9 mouse cellular contexts compared by ENCODE assay signal in genomic region chr4:152558246-152558645, GRCm38 (mm10).
DNase-seq lines count a peak whose midpoint lies in the region; ATAC-seq lines count a peak whose summit lies in the region.
"Had no signal": no experiment of that assay in that cellular context is flagged by ENCODE, and none has a peak within 500 bp of the region (broad histone marks: within the 10 kb centered on the region; RNA-seq: fewer than 3 reads in every experiment).

No protein-coding gene starts in this region.

- H3K4me2 ChIP-seq in embryonic facial prominence, embryonic 13.5 days: no peak overlapping the region
- no peak overlapping the region for H3K4me2 ChIP-seq in liver, embryonic 12.5 days

- intact Hi-C loops in gastrocnemius, postnatal 14 days (cut with DNase I; ENCODE audit: low total_unique reads): no loop called here
- intact Hi-C loops in left cerebral cortex, postnatal 10 days (cut with DNase I): no loop called here

- no peaks in the 10 kb centered on the region for H3K9me3 ChIP-seq in embryonic facial prominence, embryonic 13.5 days
- no peaks in the 10 kb centered on the region for H3K9me3 ChIP-seq in liver, embryonic 12.5 days (replicated peaks)

- peak; percentile 52 for DNase-seq in gastrocnemius, postnatal 14 days
- no peak for DNase-seq in gastrocnemius, adult 18-20 months (ENCODE audit: low spot score)
- peak; percentile 9 to 40 for DNase-seq in adrenal gland, postnatal 36 days
- peak; percentile 1 for DNase-seq in lung, postnatal 25 days (ENCODE audit: low spot score)
- DNase-seq in left cerebral cortex, postnatal 10 days (ENCODE audit: extremely low spot score in 1 of 2, low spot score in 2 of 2): no peak
- DNase-seq in thymus, postnatal 10 days (ENCODE audit: low spot score in 2 of 2): no peak

- no peaks in the 10 kb centered on the region for H3K36me3 ChIP-seq in embryonic facial prominence, embryonic 13.5 days
- no peaks in the 10 kb centered on the region for H3K36me3 ChIP-seq in liver, embryonic 12.5 days

- H3K4me1 ChIP-seq in embryonic facial prominence, embryonic 13.5 days: peaks cover 14% of the 10 kb centered on the region
- H3K4me1 ChIP-seq in liver, embryonic 12.5 days: no peaks in the 10 kb centered on the region

- no peak for ATAC-seq in embryonic facial prominence, embryonic 13.5 days (ENCODE audit: insufficient number of reproducible peaks, insufficient read depth, low FRiP score, low TSS enrichment, low read depth)
- no peak for ATAC-seq in liver, embryonic 12.5 days

- no peaks in the 10 kb centered on the region for H3K27me3 ChIP-seq in embryonic facial prominence, embryonic 13.5 days
- H3K27me3 ChIP-seq in liver, embryonic 12.5 days (replicated peaks): no peaks in the 10 kb centered on the region

- no peak overlapping the region for H3K27ac ChIP-seq in embryonic facial prominence, embryonic 13.5 days
- H3K27ac ChIP-seq in liver, embryonic 12.5 days: no peak overlapping the region

- H3K9ac ChIP-seq in embryonic facial prominence, embryonic 13.5 days: 0 out of 2 replicates have a peak overlapping the region, but pooled peaks have one; percentile 27
- no peak overlapping the region for H3K9ac ChIP-seq in liver, embryonic 12.5 days

- WGBS in embryonic facial prominence, embryonic 13.5 days: 28% methylated on average over 17 of the region's 17 CpGs
- WGBS in liver, embryonic 12.5 days (ENCODE audit: insufficient replicate concordance): 48% methylated on average over 17 of the region's 17 CpGs

- H3K4me3 ChIP-seq in embryonic facial prominence, embryonic 13.5 days: no peak overlapping the region
- no peak overlapping the region for H3K4me3 ChIP-seq in liver, embryonic 12.5 days
- H3K4me3 ChIP-seq: erythroblast, embryonic 14.5 days had no signal

Comparison
In these comparisons a context has a peak if more than half of its experiments do, and no peak if none do; other contexts are left out.
1. DNase-seq: peak in gastrocnemius, postnatal 14 days (single experiment), adrenal gland, postnatal 36 days (2 of 2) and lung, postnatal 25 days (single experiment); none in gastrocnemius, adult 18-20 months (single experiment), left cerebral cortex, postnatal 10 days (0 of 2) and thymus, postnatal 10 days (0 of 2).